Mouse (Mus musculus): ENCODE results near the gene Teddm1a. TPM values are rescaled to one million over a fixed set of nuclear protein-coding genes. Genes with fewer than 3 reads are reported as not detected.
A peak's percentile ranks its signal among the peaks of the same experiment; 100 is the strongest.

The Teddm1a gene
- total RNA-seq, 2 experiments from 2014 or later: not detected

DNA sequence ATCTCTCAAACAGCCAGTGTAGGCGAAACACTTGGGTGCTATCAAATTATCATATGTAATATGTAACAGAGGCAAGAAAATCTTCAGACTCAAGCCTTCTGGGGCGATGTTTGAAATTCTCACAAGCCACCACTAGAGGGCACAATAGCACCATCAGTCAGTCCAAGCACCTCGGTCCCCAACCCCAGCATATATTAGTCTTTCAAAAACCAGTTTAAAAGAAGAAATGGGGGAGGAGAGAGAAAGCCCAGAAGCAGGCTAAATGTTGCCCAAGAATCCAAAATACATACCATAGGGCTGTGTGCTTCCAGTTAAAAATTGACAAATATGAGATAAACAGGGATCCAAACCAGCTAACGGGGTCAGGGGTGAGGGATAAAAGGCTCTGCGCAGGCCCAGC is 3.4 kb downstream of the Teddm1a start:
- Histone ChIP-seq H3K4me3 (no peak overlapping the region), H3K27ac (peak overlapping the region; percentile 21; the same call in 1 of the 2 replicates)

DNA sequence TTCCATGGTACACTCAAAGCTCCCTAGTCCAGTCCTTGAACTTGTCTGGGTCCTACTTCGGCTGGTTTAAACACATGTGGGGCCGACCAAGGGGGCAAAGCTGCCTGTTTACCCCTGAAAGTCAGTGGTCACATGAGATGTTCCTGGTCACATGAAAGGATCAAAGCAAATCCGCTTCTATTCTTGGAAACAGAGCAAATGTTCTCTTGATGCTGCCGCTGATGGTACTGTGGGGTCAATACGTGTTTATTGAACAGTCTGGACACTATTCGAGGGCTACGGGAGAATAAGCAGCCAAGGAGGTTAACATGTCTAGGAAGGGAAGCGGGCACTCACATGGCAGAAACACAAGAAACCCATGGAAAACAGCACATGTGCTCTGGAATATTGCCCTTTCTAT is 5.7 kb downstream of the Teddm1a start:
- Histone ChIP-seq H3K4me3 (no peak overlapping the region), H3K27ac (no peak overlapping the region)
- TF ChIP-seq CTCF (conservative IDR thresholded peaks at IDR 0.05): no peak
- no peak for DNase-seq (ENCODE audit: low spot score in 2 of 2)

More for the DNA sequence above, 3.4 kb downstream of the Teddm1a start:
- peak; percentile 82 to 85 for DNase-seq (ENCODE audit: low spot score in 2 of 2)
- peak; percentile 97 for TF ChIP-seq CTCF (conservative IDR thresholded peaks at IDR 0.05)

DNA sequence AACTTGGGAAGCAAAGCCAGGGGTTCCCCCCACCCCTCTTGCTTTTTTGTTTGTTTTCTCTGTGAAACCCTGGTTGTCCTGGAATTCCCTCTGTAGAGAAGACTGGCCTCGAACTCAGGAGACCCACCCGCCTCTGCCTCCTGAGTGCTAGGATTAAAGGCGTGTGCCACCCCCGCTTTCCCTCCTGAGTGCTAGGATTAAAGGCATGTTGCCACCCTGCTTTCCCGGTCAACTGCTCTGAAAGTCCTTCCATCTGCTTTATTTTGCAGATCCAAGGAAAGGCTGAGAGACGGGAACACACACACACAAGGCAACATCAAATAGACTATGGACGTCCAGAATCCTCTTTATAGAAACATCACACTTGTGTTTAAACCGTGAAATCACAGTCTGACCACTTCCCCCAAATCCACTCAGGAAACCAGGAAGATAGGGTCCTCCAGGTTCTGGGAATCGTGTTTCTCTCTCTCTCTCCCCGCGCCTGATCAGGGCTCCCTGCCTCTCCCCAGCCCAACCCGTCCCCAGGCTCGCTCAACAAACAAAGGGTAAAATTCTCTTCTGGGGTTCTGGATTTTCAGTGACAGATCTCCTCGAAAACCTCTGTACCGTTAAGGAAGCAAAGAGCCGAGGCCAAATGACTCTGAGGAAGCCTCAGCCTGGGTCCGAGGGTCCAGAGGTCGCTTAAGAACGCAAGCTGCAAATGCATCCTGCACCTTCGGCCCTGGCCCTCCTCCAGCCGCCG is 7.6 kb downstream of the Teddm1a start:
- Histone ChIP-seq H3K27ac (peak overlapping the region; percentile 97), H3K4me3 (peak overlapping the region; percentile 75)
- TF ChIP-seq CTCF (conservative IDR thresholded peaks at IDR 0.05): no peak
- DNase-seq (ENCODE audit: low spot score in 2 of 2): no peak

GRCm38 (mm10) chr1:153899731-153900380 is 8.3 kb downstream of the Teddm1a start, which contains the start of the genes Glul and Teddm2:
Gene Glul (plus strand): TSS chr1:153899944.
Gene Teddm2 (minus strand): TSS chr1:153900228.
- peak; percentile 89 to 94 for DNase-seq (ENCODE audit: low spot score in 2 of 2)
- Histone ChIP-seq H3K4me3 (peak within 1 kb of the TSS; percentile 75), H3K27ac (peak within 1 kb of the TSS; percentile 97)
- TF ChIP-seq CTCF (conservative IDR thresholded peaks at IDR 0.05): no peak

- no peak for TF ChIP-seq CTCF (conservative IDR thresholded peaks at IDR 0.05)
- Histone ChIP-seq H3K4me3 (peak overlapping the region; percentile 75), H3K27ac (peak overlapping the region; percentile 97)
- DNase-seq (ENCODE audit: low spot score in 2 of 2): no peak
Observed at GRCm38 (mm10) chr1:153900381-153900780, 8.8 kb downstream of the Teddm1a start.

DNA sequence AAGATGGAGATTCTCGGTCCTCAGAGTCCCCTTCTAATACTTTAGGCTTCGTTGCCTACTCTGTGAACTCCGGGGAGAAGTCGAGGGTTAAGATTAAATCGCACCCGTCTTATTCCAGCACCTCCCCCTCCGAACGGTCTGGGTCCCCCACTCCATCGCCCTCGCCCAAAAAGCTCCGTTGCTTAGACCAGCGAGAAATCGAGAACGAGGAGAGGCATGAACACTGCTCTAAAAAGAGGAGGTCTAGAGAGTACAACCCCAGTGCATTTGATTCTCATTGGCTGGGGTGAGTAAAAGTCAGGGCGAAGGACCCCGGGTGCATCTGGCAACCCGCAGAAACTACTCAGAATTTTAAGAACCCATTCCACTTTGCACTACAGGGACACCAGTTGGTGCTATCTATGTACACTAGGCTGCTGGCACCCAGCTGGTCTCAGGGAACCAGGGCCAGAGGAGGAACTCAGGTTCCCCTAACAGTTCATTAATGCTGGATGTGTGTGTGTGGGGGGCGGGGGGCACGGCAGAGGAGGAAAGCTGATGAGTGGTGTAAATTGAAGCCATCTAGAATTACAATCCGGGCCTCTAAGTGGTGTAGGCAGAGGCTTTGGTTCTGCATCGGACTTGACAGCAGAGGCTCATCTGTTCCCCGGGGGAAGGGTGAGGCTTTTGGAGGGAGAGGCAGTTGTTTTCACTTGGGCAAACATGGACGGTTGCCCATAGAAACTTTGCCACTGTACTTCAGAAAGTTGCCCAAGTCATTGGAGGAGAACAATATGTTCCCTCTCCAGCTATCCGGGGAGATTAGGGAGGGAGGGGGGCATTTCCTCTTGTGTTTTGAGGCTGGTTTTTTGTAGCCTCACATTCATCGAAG is 9.6 kb downstream of the Teddm1a start:
- DNase-seq (ENCODE audit: low spot score in 2 of 2): no peak
- Histone ChIP-seq H3K27ac (peak overlapping the region; percentile 97), H3K4me3 (peak overlapping the region; percentile 75)
- TF ChIP-seq CTCF (conservative IDR thresholded peaks at IDR 0.05): no peak

- Histone ChIP-seq H3K27ac (peak overlapping the region; percentile 97), H3K4me3 (peak overlapping the region; percentile 75)
- no peak for TF ChIP-seq CTCF (conservative IDR thresholded peaks at IDR 0.05)
- DNase-seq (ENCODE audit: low spot score in 2 of 2): no peak
Observed at GRCm38 (mm10) chr1:153903006-153903405, 11.5 kb downstream of the Teddm1a start.

GRCm38 (mm10) chr1:153904236-153904635 is 12.7 kb downstream of the Teddm1a start:
- Histone ChIP-seq H3K4me3 (peak overlapping the region; percentile 75), H3K27ac (peak overlapping the region; percentile 97)
- no peak for TF ChIP-seq CTCF (conservative IDR thresholded peaks at IDR 0.05)
- no peak for DNase-seq (ENCODE audit: low spot score in 2 of 2)

DNA sequence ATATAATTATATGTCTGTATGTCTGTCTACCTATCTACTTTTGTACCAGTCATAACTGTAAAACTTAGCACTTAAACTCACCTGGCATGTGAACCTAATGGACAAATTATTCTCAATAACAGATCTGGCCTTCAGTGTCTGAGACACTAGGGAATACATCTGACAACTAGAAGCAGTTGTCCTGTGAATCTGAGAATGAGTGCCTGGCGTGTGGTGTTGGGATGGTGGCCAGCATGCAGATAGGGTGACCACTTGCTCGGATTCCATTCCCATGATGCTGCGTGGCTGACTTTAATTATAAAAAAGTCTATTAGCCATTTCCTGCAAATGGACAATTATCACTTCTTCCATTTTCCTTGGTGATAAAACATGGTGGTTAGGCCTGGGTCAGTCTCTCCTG is 14.3 kb downstream of the Teddm1a start:
- peak overlapping the region; percentile 97; the same call in 1 of the 2 replicates for H3K27ac ChIP-seq
- no peak for DNase-seq (ENCODE audit: low spot score in 2 of 2)
- TF ChIP-seq CTCF (conservative IDR thresholded peaks at IDR 0.05): no peak
- peak overlapping the region; percentile 75 for H3K4me3 ChIP-seq

DNA sequence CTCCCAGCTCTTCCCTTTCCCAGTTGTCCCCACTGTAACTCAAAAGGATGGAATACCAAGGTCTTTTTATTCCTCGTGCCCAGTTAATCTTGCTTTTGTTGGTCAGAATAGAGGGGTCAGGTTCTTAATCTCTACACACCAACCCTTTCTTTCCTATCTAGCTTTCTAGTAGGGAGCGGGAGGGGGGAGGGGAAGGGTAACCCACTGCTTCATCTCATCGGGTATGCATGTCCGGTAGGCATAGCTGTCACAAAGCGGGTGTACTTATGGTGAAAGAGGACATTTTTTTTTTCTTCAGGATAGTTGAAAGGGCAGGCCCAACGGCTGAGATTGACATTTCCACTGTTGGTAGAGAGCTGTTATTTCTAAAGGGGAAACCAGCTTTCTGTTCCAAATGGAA is 16.7 kb downstream of the Teddm1a start:
- TF ChIP-seq CTCF (conservative IDR thresholded peaks at IDR 0.05): no peak
- H3K27ac ChIP-seq: peak overlapping the region; percentile 3; the same call in 1 of the 2 replicates
- no peak overlapping the region; the same call in 1 of the 2 replicates for H3K4me3 ChIP-seq
- no peak for DNase-seq (ENCODE audit: low spot score in 2 of 2)

GRCm38 (mm10) chr1:153908741-153909140 is 17.2 kb downstream of the Teddm1a start:
- Histone ChIP-seq H3K27ac (peak overlapping the region; percentile 3; the same call in 1 of the 2 replicates), H3K4me3 (no peak overlapping the region)
- no peak for TF ChIP-seq CTCF (conservative IDR thresholded peaks at IDR 0.05)
- DNase-seq (ENCODE audit: low spot score in 2 of 2): no peak

DNA sequence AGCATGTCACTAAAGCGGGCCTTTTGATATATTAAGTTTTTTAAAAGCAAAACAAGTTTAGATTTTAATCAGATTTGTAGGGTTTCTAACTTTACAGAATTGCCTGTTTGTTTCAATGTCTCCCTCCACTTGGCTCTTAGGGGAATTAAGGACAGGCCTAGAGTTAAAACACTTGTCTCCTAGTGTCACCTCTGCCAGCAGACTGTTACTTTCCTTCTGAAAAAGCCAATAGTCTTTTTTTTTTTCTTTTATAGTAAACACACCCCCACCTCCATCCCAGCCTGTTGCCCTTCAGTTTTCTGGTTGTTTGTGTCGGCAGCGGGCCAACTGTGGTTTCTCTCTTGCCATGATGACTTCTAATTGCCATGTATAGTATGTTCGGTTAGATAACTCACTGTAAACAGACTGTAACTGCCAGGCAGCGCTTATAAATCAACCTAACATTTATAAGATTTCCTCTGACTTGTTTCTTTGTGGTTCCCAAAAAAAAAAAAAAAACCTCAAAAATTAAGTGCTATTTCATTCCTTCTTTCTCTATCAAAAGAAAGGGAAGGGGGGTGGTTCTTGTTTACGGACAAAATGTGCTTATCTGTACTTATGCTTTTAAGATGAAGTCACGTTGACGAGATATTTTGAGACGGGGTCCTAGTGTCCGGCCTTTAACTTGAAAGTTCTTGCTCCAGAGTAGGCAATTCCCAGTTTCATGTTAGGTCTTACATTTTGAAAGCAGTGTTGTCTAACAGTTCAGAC is 17.8 kb downstream of the Teddm1a start:
- Histone ChIP-seq H3K4me3 (no peak overlapping the region), H3K27ac (peak overlapping the region; percentile 64)
- TF ChIP-seq CTCF (conservative IDR thresholded peaks at IDR 0.05): no peak
- no peak for DNase-seq (ENCODE audit: low spot score in 2 of 2)

All from layer of hippocampus, adult 2 months (tissue).